Mouse (Mus musculus): ENCODE measurements at regions not wholly inside any gene's neighbourhood (a gene's known extent, or its start where the extent isn't known, plus 50 kb on each side); places are given as distances from the start of the nearest gene placed in this dataset.

DNA sequence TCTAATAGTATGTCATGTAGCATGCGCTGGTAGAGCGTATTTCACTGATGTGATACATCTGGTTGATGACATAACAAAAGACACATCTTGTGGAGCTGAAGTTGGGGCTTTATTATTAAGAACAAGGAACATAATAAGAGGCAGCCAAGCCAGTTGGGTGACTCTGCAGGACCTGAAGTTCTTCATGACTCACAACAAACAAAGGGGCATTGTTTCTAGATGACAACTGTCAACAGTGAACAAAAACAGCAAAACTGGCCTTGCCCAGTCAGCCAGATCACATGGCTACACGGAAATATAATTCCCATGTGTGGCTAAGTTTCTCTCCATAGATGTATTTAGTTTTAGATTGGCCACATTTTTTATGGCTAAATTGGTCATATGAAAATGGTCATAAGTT is 172.7 kb upstream of the Runx1 start:
- TF ChIP-seq CTCF (IDR thresholded peaks at IDR 0.05) (no peak), EP300 (IDR thresholded peaks at IDR 0.05) (no peak)

Data from lung, postnatal 0 days (tissue).